Mouse (Mus musculus) layer of hippocampus, adult 9-11 months (tissue): ENCODE results near the gene Edn1.

Experiments
- DNase-seq: peaks from one replicate; pipeline ENCODE4 v3.0.0; 2022

The Edn1 gene

GRCm38 (mm10) chr13:42317808-42318207 is 16.5 kb downstream of the Edn1 start:
- DNase-seq: no peak

DNA sequence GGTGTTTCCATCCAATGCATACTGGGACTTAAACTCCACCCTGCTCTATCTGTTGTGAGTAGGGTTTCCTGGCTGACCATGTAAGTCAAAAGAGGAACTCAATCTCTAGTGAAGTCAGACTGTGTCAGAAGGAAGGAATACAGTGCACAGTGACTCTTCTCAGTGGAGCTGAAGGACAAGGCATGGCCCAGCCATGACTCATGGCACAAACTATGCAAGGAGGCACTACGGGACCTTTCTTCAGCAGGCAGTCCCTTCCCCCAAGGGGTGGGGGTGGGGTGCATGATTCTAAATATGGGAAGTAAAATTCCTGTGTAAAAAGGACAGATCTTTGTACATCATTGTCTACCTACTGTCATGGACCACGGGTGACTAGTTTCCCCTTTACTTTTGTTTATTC is 27.3 kb downstream of the Edn1 start:
- DNase-seq: no peak

- no peak for DNase-seq
These were observed 29.8 kb downstream of the Edn1 start for GRCm38 (mm10) chr13:42331104-42331503.

DNA sequence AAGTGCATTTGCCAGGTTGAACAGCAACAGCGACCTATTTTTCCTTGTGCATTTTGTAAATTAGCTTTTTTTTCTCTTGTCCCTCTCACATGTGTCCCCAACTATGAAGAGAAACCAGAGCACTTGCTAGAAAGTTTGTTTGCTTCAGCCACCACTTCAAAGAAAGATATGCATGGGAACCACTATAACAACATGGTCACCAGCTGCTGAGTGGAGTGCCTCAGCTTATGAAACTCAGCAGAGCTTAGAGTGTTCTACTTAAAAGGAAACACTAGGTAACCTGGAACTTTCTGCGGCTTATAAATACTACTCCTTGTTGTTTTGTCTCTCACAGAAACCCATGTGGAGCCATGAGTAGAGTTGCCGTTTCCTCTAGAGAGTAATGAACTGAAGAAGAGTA is 33.7 kb downstream of the Edn1 start:
- no peak for DNase-seq

DNA sequence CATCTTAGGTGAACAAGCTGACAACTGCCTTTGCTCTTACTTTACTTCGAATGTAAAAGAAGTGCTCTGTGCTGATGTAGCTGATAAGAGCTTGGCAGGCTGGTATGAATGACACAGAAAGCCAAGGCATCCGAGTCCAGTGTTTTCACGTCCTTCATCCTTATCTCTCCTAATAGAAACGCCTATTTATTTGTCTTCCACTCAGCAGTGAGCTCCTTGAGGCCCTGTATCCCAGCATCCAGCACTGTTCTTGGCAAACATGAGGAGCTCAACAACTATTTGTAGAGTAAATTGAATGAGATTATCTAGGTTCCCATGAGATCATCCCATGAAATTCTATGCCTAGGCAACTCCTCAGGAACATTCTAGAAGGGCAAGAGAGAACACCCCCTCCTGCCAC is 35.1 kb downstream of the Edn1 start:
- DNase-seq: no peak

DNA sequence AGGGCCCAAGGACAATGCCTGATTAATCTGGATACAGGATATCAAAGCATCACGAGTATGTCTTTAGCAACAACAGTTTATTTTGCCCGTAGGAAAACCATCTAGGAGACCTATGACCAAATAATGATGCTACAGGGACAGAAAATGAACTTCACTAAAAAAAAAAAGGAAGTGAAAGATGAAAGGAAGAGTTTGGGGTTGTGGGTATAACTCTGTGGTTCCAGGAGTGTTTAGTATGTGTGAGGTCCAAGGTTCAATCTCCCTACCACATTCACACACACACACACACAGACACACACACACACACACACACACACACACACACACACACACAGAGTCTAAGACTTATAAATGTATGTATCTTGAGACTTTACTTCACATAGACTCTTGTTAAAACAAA is 35.8 kb downstream of the Edn1 start:
- DNase-seq: no peak

DNA sequence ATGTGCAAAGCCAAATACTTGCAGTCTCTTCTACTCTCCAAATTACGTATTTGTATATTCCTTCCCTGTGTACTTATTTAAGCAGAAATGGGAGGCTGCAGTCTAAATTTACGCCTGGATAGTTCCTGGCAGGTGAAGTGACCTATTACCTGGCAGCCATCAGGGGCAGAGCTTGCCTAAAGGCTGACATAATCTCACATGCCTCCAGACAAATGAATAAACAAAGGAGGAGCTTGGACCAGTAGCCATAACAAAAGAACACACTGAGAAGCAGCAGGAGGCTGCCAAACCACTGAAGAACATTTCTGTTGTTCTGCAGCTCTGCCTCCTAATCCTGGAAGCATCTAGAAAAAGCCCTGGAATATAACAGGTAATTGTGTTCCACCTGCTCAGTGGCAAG is 38.2 kb downstream of the Edn1 start:
- no peak for DNase-seq

- no peak for DNase-seq
These were observed 40.7 kb downstream of the Edn1 start for GRCm38 (mm10) chr13:42341871-42342532.

DNA sequence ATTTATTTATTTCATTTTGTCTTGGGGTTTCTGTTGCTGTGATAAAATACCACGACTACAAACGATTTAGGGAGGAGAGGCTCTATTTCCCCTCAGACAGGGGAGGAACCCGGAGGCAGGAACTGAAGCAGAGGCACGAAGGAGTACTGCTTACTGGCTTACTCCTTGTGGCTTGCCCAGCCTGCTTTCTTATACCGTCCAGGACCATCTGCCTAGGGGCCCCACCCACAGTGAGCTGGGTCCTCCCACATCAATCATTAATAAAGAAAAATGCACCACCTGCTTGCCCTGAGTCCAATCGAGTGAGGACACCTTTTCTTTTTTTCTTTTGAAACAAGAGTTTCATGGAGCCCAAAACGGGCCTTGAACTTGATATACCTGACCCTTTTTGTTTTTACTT is 44.2 kb downstream of the Edn1 start:
- no peak for DNase-seq

GRCm38 (mm10) chr13:42346414-42346813 is 45.1 kb downstream of the Edn1 start:
- no peak for DNase-seq

- no peak for DNase-seq
These were observed 50.4 kb downstream of the Edn1 start for GRCm38 (mm10) chr13:42351675-42352074.
